Mouse (Mus musculus) intestine, embryonic 14.5 days (tissue): ENCODE measurements at regions not wholly inside any gene's neighbourhood (a gene's known extent, or its start where the extent isn't known, plus 50 kb on each side); places are given as distances from the start of the nearest gene placed in this dataset.

Source experiments
- ATAC-seq: fragments of 200-750 bp; cut with Nextera tagmentation; replicated peaks from 2 replicates; pipeline ENCODE4 v1.8.0; 2017; ENCODE audit warnings: low read depth, moderate number of reproducible peaks, moderate TSS enrichment, moderate library complexity; ENCODE audit not compliant: low FRiP score, low TSS enrichment
- DNase-seq: peaks from one replicate; pipeline ENCODE4 v3.0.0-alpha.2; 2018; ENCODE audit warnings: low spot score
- H3K27ac ChIP-seq: fragments of 300-500 bp; sonication (generic); 2 replicates; pipeline ENCODE4 v1.5.1; 2014; ENCODE audit warnings: low read depth, mild to moderate bottlenecking, control low read depth
- H3K27me3 ChIP-seq: fragments of 300-500 bp; sonication (generic); replicated peaks from 2 replicates; pipeline ENCODE4 v1.6.1; 2014; ENCODE audit warnings: low read length, control low read depth; ENCODE audit not compliant: control insufficient read depth, insufficient read depth
- H3K36me3 ChIP-seq: fragments of 300-500 bp; sonication (generic); 2 replicates; pipeline ENCODE4 v1.6.1; 2014; ENCODE audit warnings: low read length, control low read depth; ENCODE audit not compliant: control insufficient read depth, insufficient read depth
- H3K4me1 ChIP-seq: fragments of 300-500 bp; sonication (generic); replicated peaks from 2 replicates; pipeline ENCODE4 v1.6.1; 2014; ENCODE audit warnings: low read length, control low read depth, mixed read lengths; ENCODE audit not compliant: control insufficient read depth, insufficient read depth
- H3K4me2 ChIP-seq: fragments of 300-500 bp; sonication (generic); 2 replicates; pipeline ENCODE4 v1.6.1; 2014; ENCODE audit warnings: low read length
- H3K4me3 ChIP-seq: fragments of 300-500 bp; sonication (generic); 2 replicates; pipeline ENCODE4 v1.5.1; 2014; ENCODE audit warnings: low read depth, low read length, control low read depth, mixed read lengths
- H3K9ac ChIP-seq: fragments of 300-500 bp; sonication (generic); 2 replicates; pipeline ENCODE4 v1.6.1; 2014; ENCODE audit warnings: mild to moderate bottlenecking, low read length
- H3K9me3 ChIP-seq: fragments of 300-500 bp; sonication (generic); 2 replicates; pipeline ENCODE4 v1.6.1; 2016; ENCODE audit warnings: low read length, control low read depth; ENCODE audit not compliant: control insufficient read depth
- WGBS: fragments of 180-500 bp; shearing (Covaris S2); extraction: QIAGEN DNeasy Blood & Tissue Kit; methylation state at CpG from one replicate; pipeline ENCODE4 v1.1.7; 2014; 5-methylcytosine and 5-hydroxymethylcytosine counted together

DNA sequence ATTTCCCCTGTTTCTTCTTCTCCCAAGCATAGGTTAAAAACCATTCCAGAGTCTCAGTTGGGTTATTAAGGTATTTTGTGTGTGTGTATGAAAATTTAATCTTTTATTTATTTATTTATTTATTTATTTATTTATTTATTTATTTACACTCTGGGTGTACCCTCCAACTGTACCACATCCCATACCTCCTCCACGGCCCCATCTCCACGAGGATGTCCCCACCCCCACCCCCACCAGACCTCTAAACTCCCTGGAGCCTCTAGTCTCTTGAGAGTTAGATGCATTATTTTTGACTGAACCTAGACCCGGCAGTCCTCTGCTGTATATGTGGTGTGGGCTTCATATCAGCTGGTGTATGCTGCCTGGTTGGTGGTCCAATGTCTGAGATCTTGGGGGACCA is 214.9 kb upstream of the Itga1 start:
- no peaks in the 10 kb centered on the region for H3K36me3 ChIP-seq
- no peaks in the 10 kb centered on the region for H3K9me3 ChIP-seq
- H3K4me3 ChIP-seq: no peak overlapping the region
- no peaks in the 10 kb centered on the region for H3K4me1 ChIP-seq
- 80% methylated on average over 3 of the region's 3 CpGs for WGBS
- DNase-seq (no peak), ATAC-seq (no peak)
- no peak overlapping the region for H3K4me2 ChIP-seq
- no peak overlapping the region for H3K9ac ChIP-seq
- no peak overlapping the region for H3K27ac ChIP-seq
- no peaks in the 10 kb centered on the region for H3K27me3 ChIP-seq

DNA sequence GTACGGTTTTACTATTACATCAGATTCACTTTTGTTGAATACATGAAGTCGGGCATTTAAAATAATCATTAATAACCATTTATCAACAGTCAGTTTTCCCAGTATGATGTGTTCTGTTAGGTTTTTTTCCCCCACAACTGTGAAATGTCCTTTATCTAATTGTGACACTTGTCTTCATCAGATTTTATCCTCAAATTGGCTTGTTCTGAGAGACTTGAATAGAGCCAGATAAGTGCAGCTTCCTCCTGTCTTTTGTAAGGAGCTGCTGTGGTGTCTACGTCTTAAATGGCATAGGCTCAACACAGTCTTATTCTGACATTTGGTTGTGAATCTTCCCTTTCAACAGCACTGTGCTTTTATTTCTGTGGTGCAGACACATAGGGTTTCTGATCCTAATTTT is 206.8 kb upstream of the Itga1 start:
- DNase-seq (no peak), ATAC-seq (no peak)
- Histone ChIP-seq H3K4me2 (no peak overlapping the region), H3K9me3 (no peaks in the 10 kb centered on the region), H3K36me3 (no peaks in the 10 kb centered on the region), H3K4me1 (no peaks in the 10 kb centered on the region), H3K4me3 (no peak overlapping the region), H3K9ac (no peak overlapping the region), H3K27me3 (no peaks in the 10 kb centered on the region), H3K27ac (no peak overlapping the region)
- WGBS: 79% methylated on average over 3 of the region's 3 CpGs

DNA sequence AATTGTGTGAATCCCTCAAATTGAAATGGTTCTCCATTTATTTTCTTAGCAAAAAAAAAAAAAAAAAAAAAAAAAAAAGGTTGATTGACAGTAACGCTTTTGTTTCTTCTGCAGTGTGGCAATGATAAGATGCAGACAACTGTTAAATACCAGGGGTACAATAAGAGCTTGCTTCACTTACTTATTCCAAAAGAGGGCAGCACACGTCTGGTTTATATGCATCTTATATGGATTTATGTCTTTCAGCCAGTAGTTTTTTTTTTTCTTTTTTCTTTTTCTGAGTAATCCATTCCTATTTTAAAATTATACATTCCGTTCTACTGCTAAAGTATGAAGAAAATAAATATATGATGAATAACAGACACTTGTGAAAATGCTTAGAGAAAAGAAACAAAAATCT is 185.6 kb upstream of the Itga1 start:
- ATAC-seq (0 out of 2 replicates have a peak, but pooled peaks have one; percentile 74), DNase-seq (no peak)
- Histone ChIP-seq H3K4me1 (no peaks in the 10 kb centered on the region), H3K4me3 (no peak overlapping the region), H3K36me3 (no peaks in the 10 kb centered on the region), H3K27me3 (no peaks in the 10 kb centered on the region), H3K4me2 (no peak overlapping the region), H3K27ac (no peak overlapping the region), H3K9ac (no peak overlapping the region), H3K9me3 (no peaks in the 10 kb centered on the region)
- WGBS: 24% methylated on average over 3 of the region's 3 CpGs

DNA sequence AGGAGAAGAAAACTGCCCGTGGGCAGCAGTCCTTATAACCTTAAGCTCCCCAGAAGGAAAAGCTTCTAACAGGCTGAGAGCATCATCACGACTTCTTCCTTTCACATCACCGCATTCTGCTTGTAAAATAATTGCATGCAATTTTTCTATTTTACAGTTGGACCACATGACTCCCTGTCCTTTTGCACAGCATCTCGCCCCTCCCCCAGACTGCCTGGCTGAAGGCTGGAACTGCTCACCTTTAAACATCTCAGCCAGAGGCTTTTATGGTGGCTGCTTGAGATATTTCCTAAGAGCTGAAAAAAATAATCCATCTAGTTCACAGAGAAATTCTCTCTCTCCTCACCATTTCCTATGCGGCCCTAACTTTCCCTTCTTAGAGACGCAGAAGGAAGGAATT is 164.4 kb upstream of the Itga1 start:
- Histone ChIP-seq H3K9ac (no peak overlapping the region), H3K4me2 (no peak overlapping the region), H3K36me3 (no peaks in the 10 kb centered on the region), H3K4me3 (no peak overlapping the region), H3K27ac (no peak overlapping the region), H3K9me3 (no peaks in the 10 kb centered on the region), H3K27me3 (no peaks in the 10 kb centered on the region), H3K4me1 (no peaks in the 10 kb centered on the region)
- no peak for ATAC-seq
- no peak for DNase-seq
- WGBS: 47% methylated on average over 6 of the region's 6 CpGs

DNA sequence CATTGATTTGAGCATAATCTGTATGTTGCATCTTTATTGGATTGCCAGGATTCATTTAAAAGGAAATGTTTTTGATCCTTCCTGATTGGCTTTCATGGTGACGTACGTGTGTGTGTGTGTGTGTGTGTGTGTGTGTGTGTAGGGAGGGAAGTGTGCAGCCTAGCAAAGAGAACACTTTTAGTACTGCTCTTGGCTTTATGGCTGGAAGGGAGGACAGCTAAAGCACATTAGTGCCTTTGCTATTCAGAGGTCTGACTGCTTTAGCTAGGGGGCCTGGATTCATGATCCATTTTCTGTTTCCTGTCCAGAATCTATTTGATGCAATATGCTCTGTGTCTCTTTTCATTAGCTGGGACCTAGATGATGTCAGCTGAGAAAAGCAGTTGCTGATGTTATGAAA is 155.6 kb upstream of the Itga1 start:
- no peak for DNase-seq
- no peak for ATAC-seq
- Histone ChIP-seq H3K4me1 (no peaks in the 10 kb centered on the region), H3K27ac (no peak overlapping the region), H3K27me3 (no peaks in the 10 kb centered on the region), H3K36me3 (no peaks in the 10 kb centered on the region), H3K9ac (no peak overlapping the region), H3K4me3 (no peak overlapping the region), H3K4me2 (no peak overlapping the region), H3K9me3 (no peaks in the 10 kb centered on the region)
- 76% methylated on average over 2 of the region's 2 CpGs for WGBS

DNA sequence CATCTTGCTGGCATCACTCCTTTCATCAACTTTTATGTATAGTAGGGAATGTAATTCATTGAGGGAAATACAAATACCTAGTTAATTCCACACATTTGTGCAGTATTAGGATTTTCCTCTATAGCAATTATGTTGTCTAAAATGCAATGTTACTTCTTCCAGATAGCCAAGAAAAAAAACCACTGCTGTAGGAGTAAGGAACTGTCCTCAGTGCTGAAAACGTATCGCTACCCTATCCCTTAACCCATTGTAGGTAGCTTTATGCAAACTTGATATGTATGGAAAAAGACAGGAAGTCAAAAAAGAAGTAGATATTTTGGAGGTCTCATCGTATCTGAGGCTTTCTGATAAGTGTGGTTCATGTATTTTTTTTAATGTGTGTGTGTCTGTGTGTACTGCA is 150.8 kb upstream of the Itga1 start:
- WGBS: 43% methylated on average over 3 of the region's 3 CpGs
- H3K27me3 ChIP-seq: no peaks in the 10 kb centered on the region
- ATAC-seq: no peak

DNA sequence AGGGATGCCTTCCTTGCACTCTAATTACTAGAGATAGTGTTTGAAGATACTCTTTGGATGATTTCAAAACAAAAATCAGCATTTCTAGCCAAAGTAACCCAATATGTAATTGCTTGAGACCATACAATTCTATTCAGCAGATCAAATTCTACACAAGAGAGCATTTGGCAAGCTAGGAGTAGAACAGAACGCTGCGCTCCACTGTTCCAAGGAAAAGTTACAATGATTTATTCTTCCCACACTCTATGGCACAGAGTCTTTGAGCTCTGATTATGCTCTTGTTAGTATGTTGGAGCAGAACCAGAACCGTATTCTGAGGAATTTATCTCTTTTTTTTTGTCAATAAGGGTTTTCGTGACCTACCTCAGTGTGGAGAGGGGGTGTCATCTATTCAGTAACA is 130.2 kb upstream of the Itga1 start:
- no peak overlapping the region for H3K4me3 ChIP-seq
- H3K4me2 ChIP-seq: no peak overlapping the region
- 81% methylated on average over 4 of the region's 4 CpGs for WGBS
- H3K9ac ChIP-seq: no peak overlapping the region
- H3K9me3 ChIP-seq: no peaks in the 10 kb centered on the region
- no peaks in the 10 kb centered on the region for H3K4me1 ChIP-seq
- DNase-seq: no peak
- H3K27me3 ChIP-seq: no peaks in the 10 kb centered on the region
- no peak for ATAC-seq
- no peak overlapping the region for H3K27ac ChIP-seq
- H3K36me3 ChIP-seq: no peaks in the 10 kb centered on the region

More for the DNA sequence above, 150.8 kb upstream of the Itga1 start:
- no peaks in the 10 kb centered on the region for H3K4me1 ChIP-seq
- H3K27ac ChIP-seq: no peak overlapping the region
- H3K36me3 ChIP-seq: no peaks in the 10 kb centered on the region
- H3K4me3 ChIP-seq: no peak overlapping the region
- H3K9me3 ChIP-seq: no peaks in the 10 kb centered on the region
- no peak overlapping the region for H3K9ac ChIP-seq
- H3K4me2 ChIP-seq: no peak overlapping the region
- no peak for DNase-seq

DNA sequence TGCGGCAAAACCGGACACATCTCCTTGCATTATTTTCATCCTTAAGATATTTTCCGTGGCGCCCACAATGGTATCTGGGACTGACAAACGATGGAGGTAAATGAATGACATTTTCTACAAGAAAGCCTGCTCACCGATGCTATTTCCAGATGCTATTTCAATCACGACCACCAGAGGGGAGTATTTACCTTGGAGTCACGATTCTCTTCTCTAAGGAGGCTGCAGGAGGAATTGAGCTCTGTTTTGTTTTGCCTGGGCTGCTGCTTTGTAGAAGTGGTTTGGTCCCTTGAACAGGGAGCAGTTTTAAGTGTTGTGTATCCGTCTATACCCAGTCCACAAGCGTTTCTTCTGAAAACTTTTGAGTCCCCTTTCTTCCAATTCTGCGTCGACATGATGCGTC is 128.7 kb upstream of the Itga1 start:
- ATAC-seq (no peak), DNase-seq (peak; percentile 71)
- H3K27me3 ChIP-seq: no peaks in the 10 kb centered on the region
- H3K36me3 ChIP-seq: no peaks in the 10 kb centered on the region
- no peak overlapping the region for H3K4me2 ChIP-seq
- no peak overlapping the region for H3K4me3 ChIP-seq
- WGBS: 25% methylated on average over 13 of the region's 13 CpGs
- no peaks in the 10 kb centered on the region for H3K9me3 ChIP-seq
- H3K4me1 ChIP-seq: no peaks in the 10 kb centered on the region
- H3K9ac ChIP-seq: no peak overlapping the region
- no peak overlapping the region for H3K27ac ChIP-seq

DNA sequence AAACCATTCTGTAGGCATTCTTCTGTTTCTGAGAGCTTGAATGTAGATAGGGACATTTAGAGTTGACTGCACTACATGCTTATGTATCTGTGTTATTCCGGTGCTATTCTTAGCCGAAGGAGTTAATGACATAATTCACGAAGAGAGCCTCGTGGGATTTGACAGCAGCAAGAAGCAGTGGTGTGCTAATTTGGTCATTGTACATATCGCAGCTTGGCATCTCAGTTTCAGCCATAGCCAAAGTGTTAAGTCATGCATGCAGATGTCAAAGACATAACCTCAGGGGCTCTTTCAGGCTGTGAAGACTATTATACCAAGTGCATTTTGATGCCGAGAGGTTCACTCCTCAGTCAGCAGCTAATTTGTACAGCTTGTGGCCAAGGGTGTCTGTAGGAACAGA is 125.1 kb upstream of the Itga1 start:
- no peaks in the 10 kb centered on the region for H3K4me1 ChIP-seq
- no peak overlapping the region for H3K27ac ChIP-seq
- WGBS: 76% methylated on average over 6 of the region's 6 CpGs
- H3K9me3 ChIP-seq: no peaks in the 10 kb centered on the region
- H3K4me2 ChIP-seq: no peak overlapping the region
- ATAC-seq (no peak), DNase-seq (no peak)
- H3K36me3 ChIP-seq: no peaks in the 10 kb centered on the region
- H3K27me3 ChIP-seq: no peaks in the 10 kb centered on the region
- no peak overlapping the region for H3K9ac ChIP-seq
- no peak overlapping the region for H3K4me3 ChIP-seq
